Mouse (Mus musculus) adrenal gland, postnatal 10 days (tissue): ENCODE results near the gene Tmem266. TPM values are rescaled to one million over a fixed set of nuclear protein-coding genes. Genes with fewer than 3 reads are reported as not detected.

Experiments used
- DNase-seq: peaks from one replicate; pipeline ENCODE4 v3.0.0; 2021; ENCODE audit warnings: mixed read lengths
- long read RNA-seq, 2 experiments: library from polyadenylated mRNA; stranded (forward); transcript quantifications; one replicate each; pipeline ENCODE4 v2.0.0; 2021
- total RNA-seq, 2 experiments: library from RNA; stranded (reverse); gene quantifications; 2 replicates each; pipeline ENCODE4 v1.2.3; 2021

The Tmem266 gene
- 1 to 10 TPM; 1.4 to 1.5 TPM for total RNA-seq
- long read RNA-seq, experiment 1 = 0 reads
- long read RNA-seq, experiment 2 = 0 reads

DNA sequence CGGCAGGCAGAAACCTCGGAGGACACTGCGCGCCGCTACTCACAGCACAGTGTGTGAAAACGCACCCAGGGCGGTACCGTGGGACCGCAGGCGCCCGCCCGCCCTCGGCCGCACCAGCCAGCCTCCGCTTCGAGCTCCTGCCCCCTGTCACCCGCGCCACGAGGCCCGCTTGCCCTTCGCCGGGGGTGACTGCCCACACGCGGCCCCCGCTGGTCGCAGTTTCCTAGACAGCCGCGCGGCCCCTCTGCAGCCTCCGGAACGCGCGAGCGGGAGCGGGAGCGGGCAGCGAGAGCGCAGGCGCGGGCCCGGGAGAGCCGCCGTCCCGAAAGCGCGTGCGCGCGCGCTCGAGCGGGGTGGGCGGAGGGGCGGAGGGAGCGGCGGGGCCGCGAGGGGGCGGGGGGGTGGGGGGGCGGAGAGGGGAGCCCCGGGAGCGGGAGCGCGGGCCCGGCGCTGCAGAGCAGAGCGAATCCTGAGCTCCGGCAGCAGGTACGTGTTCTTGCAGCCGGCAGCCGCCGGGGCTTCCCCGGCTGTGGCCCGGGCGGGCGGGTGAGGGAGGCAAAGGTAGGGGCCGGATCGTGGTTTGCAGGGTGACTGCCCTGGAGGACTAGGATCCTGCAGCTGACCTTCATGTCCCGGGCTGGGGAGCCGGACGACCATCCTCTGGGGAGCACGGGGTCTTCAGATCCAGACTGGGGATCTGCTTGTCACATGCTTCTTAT, at the start of gene Tmem266, which contains the start of gene Nrg4:
TSS of gene Tmem266 (plus strand) at position 399 of the 719 bp plus-strand sequence.
TSS of gene Nrg4 (minus strand) at position 330 of the 719 bp plus-strand sequence.
- peak; percentile 86 for DNase-seq

DNA sequence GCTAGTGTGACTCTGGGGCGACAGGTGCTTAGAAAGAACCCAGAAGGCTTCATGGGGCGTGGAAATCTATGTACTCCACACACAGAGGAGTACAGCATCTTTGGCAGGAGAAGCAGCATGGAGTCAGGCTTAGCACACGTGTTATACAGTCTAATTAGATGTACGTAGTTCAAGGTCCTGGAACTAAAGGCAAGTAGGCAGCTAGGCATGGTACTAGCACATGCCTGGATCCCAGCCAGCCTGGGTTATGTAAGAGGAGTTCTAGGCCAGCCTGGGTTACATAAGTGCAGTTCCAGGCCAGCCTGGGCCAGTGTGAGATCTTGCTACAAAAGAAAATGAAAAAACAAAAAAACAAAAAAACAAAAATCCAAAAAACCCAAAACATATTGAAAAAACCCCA, 49.2 kb upstream of the Tmem266 start:
- peak; percentile 82 for DNase-seq

DNA sequence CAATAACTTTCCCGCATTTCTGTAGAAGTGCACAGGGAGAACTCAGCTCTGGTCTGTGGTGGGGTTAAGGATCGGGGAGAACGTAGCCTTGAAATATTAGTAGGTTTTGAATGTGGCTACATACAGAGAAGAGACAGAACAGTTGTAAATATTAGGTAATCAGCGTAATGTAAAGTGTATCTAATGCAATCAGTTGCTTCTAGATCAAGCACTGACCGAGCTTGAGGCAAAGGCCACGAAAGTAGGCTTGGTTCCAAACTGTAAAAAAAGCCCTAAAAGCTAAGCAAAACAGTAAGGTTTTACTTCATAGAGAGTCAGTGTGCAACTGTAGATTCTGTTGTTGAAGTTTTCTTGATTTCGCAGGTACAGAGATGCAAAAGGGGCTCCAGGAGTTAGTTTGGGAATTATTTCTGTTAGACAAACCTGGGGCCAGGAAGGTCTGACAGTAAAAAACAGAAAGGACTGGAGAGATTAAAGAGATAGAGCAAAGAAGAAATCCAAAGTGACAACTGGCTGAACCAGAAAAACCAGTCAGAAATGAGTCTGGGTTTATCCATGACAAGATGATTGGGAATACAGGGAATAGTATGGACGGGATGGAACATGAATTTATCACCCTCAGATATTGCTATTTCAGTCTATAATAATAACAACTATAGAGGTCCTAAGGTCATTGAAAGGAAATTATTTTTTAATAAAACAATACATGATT, 47.4 kb upstream of the Tmem266 start:
- no peak for DNase-seq

DNA sequence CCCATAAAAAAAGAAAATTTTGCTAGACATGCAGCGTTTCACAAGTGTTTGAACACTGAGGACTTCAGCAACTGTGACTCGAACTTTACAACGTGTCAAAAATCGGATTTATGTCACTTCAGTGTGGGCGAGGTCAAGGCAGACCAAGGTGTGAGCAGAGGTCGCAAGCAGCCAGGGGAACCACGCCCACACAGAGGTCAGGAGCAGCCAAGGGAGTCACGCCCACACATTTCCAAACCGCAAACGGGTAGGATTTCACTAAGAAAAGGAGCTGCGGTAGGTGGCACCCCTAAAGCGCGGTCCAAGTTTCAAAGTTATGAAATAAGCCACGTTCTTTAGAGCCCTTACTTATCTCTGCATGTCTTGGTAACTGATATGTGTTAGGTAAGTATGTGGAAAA, 43.2 kb upstream of the Tmem266 start:
- peak; percentile 75 for DNase-seq

DNA sequence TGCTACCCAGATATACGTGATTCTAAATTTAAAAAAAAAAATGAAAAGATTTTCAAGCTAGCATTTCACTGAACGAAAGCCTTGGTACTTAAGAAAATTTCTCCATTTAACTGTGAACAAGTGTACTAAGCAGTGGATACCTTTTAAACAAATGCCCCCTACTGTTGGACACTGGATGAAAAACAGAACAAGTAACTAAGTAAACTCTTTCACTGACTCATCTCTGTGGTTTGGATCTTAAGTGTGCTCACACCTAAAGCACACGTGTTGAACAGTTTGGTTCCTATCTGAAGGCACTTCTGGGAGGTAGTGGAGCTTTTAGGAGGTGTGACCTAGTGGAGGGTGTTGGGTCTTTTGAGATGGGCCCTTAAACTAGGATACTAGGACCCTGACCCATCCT, 41.5 kb upstream of the Tmem266 start:
- DNase-seq = no peak

DNA sequence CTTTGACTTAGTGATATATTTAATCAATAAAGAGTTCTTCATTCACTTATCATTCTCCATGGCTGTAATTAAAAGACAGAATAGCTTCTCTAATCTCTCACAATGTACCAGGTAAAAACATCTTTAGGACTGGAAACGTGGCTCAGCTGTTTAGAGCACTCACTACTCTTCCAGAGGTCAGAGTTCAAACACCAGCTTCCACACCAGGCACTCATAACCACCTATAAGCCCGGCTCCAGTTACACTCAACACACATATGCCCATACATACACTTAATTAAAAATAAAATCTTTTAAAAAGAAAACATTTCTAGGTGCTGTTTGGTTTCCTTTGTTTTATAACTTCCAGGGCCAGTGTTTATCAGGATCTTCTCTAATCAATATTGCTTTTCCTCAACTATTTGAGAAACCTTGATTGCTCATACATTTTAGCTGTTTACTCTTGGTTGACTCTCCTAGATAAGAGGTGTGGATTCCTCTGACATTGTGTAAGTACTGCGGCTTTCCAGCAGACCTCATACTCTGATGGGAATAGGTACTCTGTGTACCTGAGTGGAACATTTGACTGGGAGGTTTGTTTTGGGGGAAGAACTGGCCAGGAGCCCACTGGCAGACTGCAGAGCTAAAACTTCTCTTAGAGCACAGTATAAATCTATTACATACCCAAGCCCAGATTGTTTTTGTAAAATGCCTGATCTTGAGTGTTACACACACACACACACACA, 37.1 kb upstream of the Tmem266 start:
- no peak for DNase-seq

DNA sequence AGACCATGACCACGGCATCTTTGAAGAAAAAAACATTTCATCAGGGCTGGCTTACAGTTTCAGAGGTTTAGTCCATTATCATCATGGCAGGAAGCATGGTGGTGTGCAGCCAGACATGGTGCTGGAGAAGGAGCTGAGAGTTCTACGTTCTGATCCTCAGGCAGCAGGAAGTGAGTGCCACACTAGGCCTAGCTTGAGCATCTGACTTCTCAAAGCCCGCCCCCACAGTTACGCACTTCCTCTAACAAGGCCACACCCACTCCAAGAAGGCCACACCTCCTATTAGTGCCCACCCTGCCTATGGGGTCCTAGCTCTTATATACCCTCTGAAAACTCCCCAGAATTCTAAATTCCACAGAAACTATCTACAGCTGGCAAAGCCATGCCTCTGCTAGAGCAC, 34.7 kb upstream of the Tmem266 start:
- DNase-seq = no peak

DNA sequence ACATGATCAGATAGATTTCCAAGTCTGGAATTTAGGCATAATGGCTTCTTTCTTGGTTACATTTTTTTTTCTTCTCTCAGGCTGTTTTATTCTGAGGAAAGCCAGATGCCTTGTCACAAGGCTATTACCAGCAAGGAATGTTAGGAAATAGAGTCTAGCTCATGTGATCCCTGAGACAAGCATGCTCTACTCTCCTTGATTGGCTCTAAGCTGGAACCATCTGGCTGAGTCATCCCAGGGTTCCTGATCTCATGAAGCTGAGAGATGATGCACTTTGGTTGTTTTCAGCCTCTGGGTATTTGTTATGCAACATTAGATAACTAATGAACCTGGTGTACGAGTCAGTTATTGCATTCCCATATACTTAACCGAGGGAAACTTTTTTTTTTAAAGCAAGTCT, 30.5 kb upstream of the Tmem266 start:
- no peak for DNase-seq

DNA sequence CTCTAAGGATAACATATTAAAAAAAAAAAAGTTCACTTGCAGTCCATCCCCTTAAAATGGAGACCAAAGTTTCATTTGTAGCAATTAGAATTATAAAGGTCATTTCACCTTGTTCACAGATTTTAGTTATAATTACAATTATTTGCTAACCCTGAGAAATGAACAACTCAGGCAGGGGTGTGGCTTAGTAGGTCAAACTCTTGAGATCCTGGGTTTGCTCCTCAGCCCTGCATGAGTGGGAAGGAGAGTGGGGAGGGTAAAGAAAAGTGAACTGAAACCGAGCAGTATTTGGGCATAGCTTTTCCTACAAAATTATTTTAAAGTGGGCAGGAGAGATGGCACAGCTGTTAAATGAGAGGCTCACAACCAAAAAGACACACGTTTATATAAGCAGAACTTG, 19.6 kb upstream of the Tmem266 start:
- DNase-seq = no peak

DNA sequence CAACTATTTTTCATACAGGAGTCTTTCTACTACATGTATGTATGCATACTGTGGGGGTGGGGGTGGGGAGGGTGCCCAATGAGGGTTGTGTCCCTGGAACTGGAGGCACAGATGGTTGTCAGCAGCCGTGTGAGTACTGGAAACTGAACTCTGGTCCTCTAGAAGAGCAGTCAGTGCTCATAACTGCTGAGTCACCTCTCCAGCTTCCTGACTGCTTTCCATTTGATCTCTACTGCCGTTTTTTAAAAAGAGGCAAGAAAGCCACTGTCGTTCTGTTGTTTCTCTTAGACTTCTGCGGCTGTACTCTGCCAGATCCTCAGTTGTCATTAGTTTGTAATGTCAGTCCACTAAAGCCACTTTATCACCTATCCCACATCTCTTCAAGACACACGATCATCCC, 19.2 kb upstream of the Tmem266 start:
- no peak for DNase-seq

DNA sequence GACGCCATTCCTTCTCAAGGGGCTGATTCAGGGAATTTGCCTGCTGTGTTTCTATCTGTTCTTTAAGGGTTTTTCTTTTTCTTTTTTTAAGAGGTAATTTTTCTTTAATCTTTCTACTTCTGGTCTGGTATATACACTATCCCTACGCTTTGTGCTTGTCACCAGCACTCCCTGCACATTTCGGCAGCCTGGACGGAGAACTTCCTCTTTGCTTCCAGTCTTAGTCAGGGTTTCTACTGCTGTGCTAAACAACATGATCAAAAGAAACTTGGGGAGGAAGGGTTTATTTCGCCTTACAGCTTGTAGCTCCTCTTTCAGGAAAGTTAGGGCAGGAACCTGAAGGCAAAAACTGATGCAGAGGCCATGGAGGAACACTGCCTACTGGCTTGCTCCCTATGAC, 18.3 kb upstream of the Tmem266 start:
- DNase-seq = no peak

DNA sequence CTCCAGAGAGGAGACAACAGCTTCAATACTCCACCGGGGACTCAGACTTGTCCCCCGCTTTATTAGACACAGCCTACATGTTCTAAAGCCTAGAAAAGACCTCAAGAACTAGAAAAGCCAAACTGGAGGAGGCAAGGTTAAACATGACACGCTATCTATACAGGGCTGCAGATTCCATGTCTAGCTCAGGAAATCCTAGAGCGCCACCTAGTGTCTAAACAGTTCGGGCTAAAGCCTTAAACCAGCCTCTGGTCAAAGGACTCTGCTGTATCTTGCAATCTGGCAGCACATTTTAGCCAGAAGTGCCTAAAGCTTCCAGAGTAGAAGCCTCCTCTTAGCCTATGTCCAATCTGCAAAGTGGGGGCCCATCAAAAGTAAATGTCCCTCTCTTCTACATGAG, 15.2 kb upstream of the Tmem266 start:
- peak; percentile 85 for DNase-seq

DNA sequence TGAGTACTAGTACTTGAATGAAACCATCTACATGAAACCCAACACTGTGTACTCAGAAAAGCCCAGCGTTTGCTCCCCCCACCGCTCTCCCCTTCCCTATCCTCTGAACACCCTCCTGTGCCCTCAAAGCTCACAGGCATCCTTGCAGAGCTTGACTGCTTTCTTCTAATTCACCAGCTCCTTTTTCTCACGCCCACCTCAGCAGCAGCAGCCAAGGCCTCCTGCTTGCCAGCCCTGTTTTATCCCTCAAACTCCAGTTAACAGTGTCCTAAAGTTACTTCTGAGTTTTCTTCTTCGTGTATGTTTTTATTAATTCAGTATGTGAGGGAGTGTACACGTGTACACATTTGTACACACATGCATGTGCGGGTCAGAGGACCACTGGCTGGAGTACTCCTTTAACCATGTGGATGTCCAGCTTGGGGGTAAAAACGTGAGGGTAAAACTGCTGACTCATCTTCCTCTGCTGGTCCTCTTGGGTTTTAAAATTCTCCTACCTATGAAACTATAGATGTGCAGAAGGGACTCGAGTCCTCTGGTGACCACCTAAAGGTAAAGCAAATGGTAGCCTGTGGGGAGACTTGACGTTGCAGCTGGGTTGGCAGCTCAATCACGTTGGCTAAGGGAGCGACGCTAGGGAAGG, 13.0 kb upstream of the Tmem266 start:
- no peak for DNase-seq

DNA sequence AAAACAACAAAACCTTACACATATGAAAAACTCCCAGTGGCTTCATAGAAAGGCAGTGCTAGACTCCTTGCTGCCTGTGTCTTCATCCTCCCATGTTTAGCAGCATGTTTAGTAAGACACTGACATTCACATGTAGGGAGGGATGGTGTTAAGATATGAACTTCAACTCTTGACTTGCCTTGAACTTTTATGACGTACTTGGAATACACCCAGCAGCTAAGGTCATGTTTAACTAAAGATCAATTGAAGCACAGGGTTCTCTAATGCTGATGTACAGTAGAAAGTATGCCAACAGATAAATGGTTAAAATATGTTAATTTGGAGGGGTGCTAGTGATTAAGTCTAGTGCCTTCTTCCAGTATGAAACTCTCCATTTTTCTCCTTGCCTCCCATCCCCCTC, 4.1 kb upstream of the Tmem266 start:
- DNase-seq = no peak

DNA sequence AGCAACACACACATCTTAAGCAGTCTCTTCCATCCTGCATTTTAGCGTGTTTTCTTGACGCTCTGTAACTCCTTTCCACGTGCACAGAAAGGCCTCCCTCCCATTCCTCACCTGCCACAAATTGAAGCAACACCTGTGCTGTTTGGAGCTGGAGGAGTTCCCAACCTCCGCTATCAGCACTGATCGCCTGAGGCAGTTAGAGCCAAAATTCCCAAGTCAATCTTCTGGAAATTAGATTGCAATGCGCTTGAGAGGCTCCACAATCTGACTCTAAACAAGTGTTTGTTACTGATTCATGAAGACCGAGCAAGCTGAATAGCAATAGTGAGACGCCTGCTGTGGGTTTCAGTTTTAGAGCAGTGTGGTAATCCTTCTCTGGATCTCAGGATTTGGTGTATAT, 2.6 kb upstream of the Tmem266 start:
- no peak for DNase-seq

DNA sequence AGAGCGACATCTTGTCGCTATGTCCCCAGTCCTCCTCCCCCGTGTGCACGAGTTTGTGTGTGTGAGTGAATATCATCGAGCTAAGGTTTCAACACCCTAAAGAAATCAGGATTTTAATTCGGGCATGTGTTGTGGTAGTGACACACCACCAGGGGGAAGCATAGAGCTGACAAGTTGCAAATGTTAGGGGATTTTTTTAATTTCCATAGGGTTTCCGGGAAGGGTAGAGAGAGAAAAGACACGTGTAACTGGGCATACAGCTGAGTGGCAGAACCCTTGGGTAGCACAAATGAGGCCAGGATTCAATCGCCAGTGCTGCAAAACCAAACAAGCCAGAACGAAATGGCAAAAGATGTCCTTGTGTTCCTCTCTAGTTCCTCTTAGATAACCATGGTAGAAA, 2.2 kb upstream of the Tmem266 start:
- no peak for DNase-seq

DNA sequence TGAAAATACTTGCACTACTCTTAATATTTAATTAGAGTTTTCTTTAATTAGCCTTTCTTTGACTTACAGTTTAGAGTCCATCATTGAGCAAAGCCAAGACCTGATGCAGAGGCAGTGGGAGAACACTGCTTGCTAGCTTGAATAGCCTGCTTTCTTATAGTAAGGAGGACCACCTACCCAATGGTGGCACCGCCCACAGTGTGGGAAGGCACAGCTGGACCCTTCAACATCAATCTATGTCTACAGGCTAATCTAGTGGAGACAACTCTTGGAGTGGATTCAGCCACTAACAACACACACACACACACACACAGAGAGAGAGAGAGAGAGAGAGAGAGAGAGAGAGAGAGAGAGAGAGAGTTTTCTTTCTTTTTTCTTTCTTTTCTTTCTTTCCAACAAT, 1.7 kb upstream of the Tmem266 start:
- DNase-seq = no peak

DNA sequence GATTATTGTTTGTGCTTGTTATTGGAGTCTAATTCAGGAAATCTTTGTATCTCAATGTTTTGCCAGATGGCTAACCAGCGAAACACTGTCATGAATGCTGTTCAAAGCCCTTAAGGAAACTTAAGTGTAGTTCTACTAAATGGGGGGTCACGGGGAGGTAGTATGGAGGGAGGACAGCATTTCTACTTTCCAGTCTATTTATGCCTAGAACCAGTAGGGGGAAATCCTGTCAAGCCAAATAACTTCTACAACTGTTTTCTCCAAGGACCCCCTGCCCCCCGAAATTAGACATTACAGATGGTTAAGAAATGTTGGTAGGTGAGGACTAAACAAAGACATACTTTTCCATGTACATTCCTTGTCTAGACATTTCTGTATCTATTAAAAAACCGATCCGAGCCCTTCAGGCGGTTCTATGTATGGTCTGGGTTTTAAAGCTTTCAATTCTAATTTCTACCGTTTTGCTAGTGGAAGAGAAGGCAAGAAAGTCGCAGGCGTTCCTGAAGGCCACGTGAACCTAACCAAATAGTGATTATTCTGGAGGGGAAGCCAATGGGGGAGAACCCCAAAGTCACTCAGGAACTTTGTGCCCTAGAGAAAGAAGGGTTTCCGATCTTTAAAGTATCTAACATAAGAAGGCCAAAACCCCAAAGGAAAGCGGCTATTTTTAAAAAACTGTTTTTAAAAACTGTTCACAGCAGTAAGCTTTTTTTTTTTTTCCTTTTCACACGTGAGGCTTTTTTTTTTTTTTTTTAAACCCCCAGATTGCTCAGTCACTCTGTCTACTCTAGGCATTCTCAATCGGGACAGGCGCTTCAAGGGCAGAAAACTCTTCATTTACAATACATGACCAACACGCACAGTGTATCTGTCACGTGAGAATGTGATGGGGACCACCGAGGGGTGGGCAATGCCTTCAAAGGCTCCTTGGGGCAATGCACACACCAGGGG, 874 bp upstream of the Tmem266 start:
- DNase-seq = no peak

DNA sequence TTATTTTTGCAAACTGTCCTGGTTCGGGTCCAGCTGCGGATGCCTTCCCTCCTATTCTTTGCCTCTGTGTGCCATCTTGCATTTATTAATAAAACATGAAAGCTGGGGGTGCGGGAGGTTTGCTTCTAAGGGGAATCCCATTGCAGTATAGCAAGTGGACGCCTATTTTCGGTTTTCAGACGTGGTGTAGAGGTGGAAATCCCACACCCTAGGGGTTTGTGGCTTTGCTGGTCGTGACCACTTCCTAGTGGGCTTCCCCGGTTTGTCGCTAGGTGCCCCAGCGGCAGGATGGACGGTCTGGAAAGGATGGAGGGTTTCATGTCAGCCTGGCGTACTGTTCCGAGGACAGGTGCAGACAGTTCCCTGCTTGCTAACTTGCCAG, 512 bp downstream of the Tmem266 start:
- DNase-seq = peak; percentile 12

DNA sequence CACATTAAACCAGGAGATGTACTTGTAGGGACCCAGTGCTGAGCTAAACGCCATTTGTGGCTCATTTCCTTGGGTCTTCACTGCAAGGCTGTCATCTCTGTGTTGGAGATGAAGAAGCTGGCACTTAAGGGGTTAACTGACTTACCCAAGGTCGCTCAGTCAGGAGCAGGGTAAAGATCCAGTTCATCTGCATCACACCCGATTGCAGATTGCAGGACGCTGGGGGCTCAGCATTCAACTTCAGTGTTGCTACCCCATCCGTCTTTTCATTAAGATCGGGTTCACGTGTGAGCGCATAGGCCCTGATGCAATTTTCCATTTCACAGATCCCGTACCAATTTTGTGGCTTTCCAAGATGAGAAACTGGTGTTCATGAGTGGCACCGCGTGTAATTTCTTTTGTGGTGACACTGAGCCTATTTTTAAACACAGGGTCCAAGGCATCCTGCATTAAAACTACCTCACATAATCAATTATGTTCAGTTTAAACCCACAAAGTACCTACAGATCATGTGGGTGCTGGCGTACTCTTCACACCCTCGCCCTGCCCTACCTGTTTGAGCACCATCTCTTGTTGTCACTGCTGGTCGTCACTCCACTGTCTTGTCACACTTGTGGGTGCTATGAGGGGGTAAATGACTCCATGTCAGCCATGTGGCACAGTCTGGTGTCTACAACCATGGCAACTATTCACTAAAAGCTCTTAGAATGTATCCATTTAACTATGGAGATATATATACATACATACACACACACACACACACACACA, 1.6 kb downstream of the Tmem266 start:
- DNase-seq = no peak

DNA sequence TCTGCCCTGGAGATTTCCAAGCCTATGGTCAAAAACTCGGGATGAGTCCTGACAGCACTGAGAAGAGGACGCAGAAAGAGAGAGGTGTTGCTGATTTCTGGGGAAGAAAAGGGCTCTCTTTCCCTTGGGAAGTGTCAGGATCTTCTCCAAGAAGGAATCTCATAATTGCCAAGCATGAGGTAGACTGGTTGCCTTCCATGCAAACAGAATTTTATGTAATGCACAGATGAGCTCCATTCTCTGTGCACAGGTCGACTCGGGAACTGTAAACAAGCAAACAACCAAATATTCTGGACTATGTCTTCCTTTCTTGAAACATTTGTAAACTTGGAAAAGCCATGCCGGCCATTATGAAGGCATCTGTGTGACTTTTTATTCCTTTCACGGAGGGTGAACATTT, 2.7 kb downstream of the Tmem266 start:
- no peak for DNase-seq
